9 mouse cellular contexts compared by ENCODE assay signal in the genomic region with DNA sequence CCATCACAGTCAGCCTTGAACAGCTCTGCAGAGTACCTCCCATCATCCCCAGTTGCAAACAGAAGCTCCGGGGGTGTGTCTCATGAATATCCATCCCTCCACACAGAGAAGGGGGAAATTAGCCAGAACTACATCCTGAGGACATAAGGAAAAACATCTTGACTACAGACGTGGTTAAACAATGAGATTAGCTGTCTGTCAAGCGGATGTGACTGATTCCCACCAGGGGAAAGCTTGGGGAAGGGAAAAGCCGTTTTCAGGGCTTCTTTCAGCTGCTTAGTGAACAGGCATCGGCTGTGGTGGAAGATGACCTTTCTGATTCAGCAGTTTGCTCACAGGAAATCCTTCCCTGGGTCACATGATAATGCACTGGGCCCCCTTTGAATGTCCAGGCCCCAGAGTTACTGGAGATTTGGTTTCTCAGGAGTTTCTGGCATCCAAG. TPM values are rescaled to one million over a fixed set of nuclear protein-coding genes. Genes with fewer than 3 reads are reported as not detected.
DNase-seq lines count a peak whose midpoint lies in the region; ATAC-seq lines count a peak whose summit lies in the region.
"Had no signal": no experiment of that assay in that cellular context is flagged by ENCODE, and none has a peak within 500 bp of the region (broad histone marks: within the 10 kb centered on the region; RNA-seq: fewer than 3 reads in every experiment).

No protein-coding gene starts in this region.

- no peaks in the 10 kb centered on the region for H3K27me3 ChIP-seq in kidney, embryonic 14.5 days (ENCODE audit: control insufficient read depth, insufficient read depth, low read length)
- H3K27me3 ChIP-seq in embryonic facial prominence, embryonic 10.5 days (replicated peaks; ENCODE audit: low read depth, poor library complexity, severe bottlenecking), result no peaks in the 10 kb centered on the region
- H3K27me3 ChIP-seq in intestine, embryonic 16.5 days (replicated peaks; ENCODE audit: control insufficient read depth, insufficient read depth, low read length), result no peaks in the 10 kb centered on the region
- no peaks in the 10 kb centered on the region for H3K27me3 ChIP-seq in neural tube, embryonic 13.5 days
- H3K27me3 ChIP-seq: Patski had no signal

- H3K9me3 ChIP-seq in kidney, embryonic 14.5 days (ENCODE audit: control insufficient read depth, low read length), result no peaks in the 10 kb centered on the region
- H3K9me3 ChIP-seq in embryonic facial prominence, embryonic 10.5 days, result no peaks in the 10 kb centered on the region
- H3K9me3 ChIP-seq in intestine, embryonic 16.5 days (ENCODE audit: control insufficient read depth, low read length), result no peaks in the 10 kb centered on the region
- no peaks in the 10 kb centered on the region for H3K9me3 ChIP-seq in neural tube, embryonic 13.5 days

- no peak overlapping the region for H3K4me3 ChIP-seq in kidney, embryonic 14.5 days (ENCODE audit: low read length)
- H3K4me3 ChIP-seq in embryonic facial prominence, embryonic 10.5 days, result no peak overlapping the region; the same call in 1 of the 2 replicates
- no peak overlapping the region for H3K4me3 ChIP-seq in intestine, embryonic 16.5 days (ENCODE audit: low read length)
- H3K4me3 ChIP-seq in neural tube, embryonic 13.5 days, result no peak overlapping the region

- DNase-seq in kidney, adult 8-10 months, result no peak
- DNase-seq in embryonic facial prominence, embryonic 10.5 days (ENCODE audit: low spot score), result peak; percentile 37
- DNase-seq in adrenal gland, postnatal 36 days, result no peak
- DNase-seq in ovary, adult 18-20 months (ENCODE audit: low spot score), result no peak
- no peak for DNase-seq in cerebellum, adult 18-20 months

- WGBS in kidney, embryonic 14.5 days, result 21% methylated on average over 5 of the region's 5 CpGs
- WGBS in embryonic facial prominence, embryonic 10.5 days, result 17% methylated on average over 5 of the region's 5 CpGs
- WGBS in intestine, embryonic 16.5 days, result 24% methylated on average over 5 of the region's 5 CpGs
- 29% methylated on average over 5 of the region's 5 CpGs for WGBS in neural tube, embryonic 13.5 days

- H3K36me3 ChIP-seq in kidney, embryonic 14.5 days (ENCODE audit: control insufficient read depth, insufficient read depth, low read length), result no peaks in the 10 kb centered on the region
- no peaks in the 10 kb centered on the region for H3K36me3 ChIP-seq in embryonic facial prominence, embryonic 10.5 days (replicated peaks)
- no peaks in the 10 kb centered on the region for H3K36me3 ChIP-seq in intestine, embryonic 16.5 days (ENCODE audit: control insufficient read depth, insufficient read depth, low read length)
- H3K36me3 ChIP-seq in neural tube, embryonic 13.5 days, result no peaks in the 10 kb centered on the region

- 0 out of 2 replicates have a peak, but pooled peaks have one; percentile 18 for ATAC-seq in kidney, embryonic 14.5 days (ENCODE audit: low FRiP score, low TSS enrichment)
- ATAC-seq in intestine, embryonic 16.5 days, result no peak
- ATAC-seq in neural tube, embryonic 13.5 days (ENCODE audit: low read depth), result no peak
- ATAC-seq: Patski had no signal

- no peak overlapping the region for H3K9ac ChIP-seq in kidney, embryonic 14.5 days (ENCODE audit: low read depth, low read length)
- no peak overlapping the region for H3K9ac ChIP-seq in intestine, embryonic 16.5 days (ENCODE audit: low read depth, low read length)
- no peak overlapping the region for H3K9ac ChIP-seq in neural tube, embryonic 13.5 days

- H3K4me1 ChIP-seq in kidney, embryonic 14.5 days (ENCODE audit: control insufficient read depth, insufficient read depth, low read length), result peaks cover 6% of the 10 kb centered on the region
- H3K4me1 ChIP-seq in embryonic facial prominence, embryonic 10.5 days, result peaks cover 48% of the 10 kb centered on the region
- H3K4me1 ChIP-seq in intestine, embryonic 16.5 days (ENCODE audit: control insufficient read depth, insufficient read depth, low read length), result peaks cover 25% of the 10 kb centered on the region
- H3K4me1 ChIP-seq in neural tube, embryonic 13.5 days (replicated peaks), result peaks cover 62% of the 10 kb centered on the region

- peak overlapping the region; percentile 47; the same call in 1 of the 2 replicates for H3K27ac ChIP-seq in kidney, embryonic 14.5 days (ENCODE audit: low read depth, low read length)
- H3K27ac ChIP-seq in embryonic facial prominence, embryonic 10.5 days (replicated peaks), result peak overlapping the region; percentile 65
- peak overlapping the region; percentile 5; the same call in 1 of the 2 replicates for H3K27ac ChIP-seq in intestine, embryonic 16.5 days (ENCODE audit: low read length)
- peak overlapping the region; percentile 65 for H3K27ac ChIP-seq in neural tube, embryonic 13.5 days (replicated peaks)

- no peak overlapping the region for H3K4me2 ChIP-seq in kidney, embryonic 14.5 days (replicated peaks; ENCODE audit: low read depth, low read length)
- no peak overlapping the region for H3K4me2 ChIP-seq in intestine, embryonic 16.5 days (ENCODE audit: low read depth, low read length)
- H3K4me2 ChIP-seq in neural tube, embryonic 13.5 days, result no peak overlapping the region

RNA-seq across cellular contexts. Expression of a gene that starts 46.6 kb away (rescaled TPM):
- polyA plus RNA-seq in kidney, embryonic 14.5 days (2014; fragmentation: Nextera tagmentation; extraction: Ambion mirVana), result 9.2 and 10.0 TPM in 2 replicates
- 8.1 and 9.1 TPM in 2 replicates for polyA plus RNA-seq in embryonic facial prominence, embryonic 10.5 days (2016; fragmentation: Nextera tagmentation; extraction: Ambion mirVana)
- polyA plus RNA-seq in intestine, embryonic 16.5 days (2015; fragmentation: Nextera tagmentation; extraction: Ambion mirVana), result 18.5 and 20.1 TPM in 2 replicates
- polyA plus RNA-seq in neural tube, embryonic 13.5 days (2015; fragmentation: Nextera tagmentation; extraction: Ambion mirVana), result 14.5 and 16.8 TPM in 2 replicates
- total RNA-seq in adrenal gland, postnatal 36 days (2021), result 10 to 100 TPM; 33.8 to 47.7 TPM

Comparison
In these comparisons a context has a peak if more than half of its experiments do, and no peak if none do; other contexts are left out.
1. H3K27ac ChIP-seq: peak in every context shown above with its lines; median percentile 65 in embryonic facial prominence, embryonic 10.5 days; 65 in neural tube, embryonic 13.5 days; 47 in kidney, embryonic 14.5 days; 5 in intestine, embryonic 16.5 days.